Mouse (Mus musculus): ENCODE data around the gene Defa36. TPM values are rescaled to one million over a fixed set of nuclear protein-coding genes. Genes with fewer than 3 reads are reported as not detected.
"Not testable (repeated sequence)": the region's sequence is repeated elsewhere in the genome, so short reads cannot be mapped to it uniquely, and the experiment has no call there.

The Defa36 gene
- total RNA-seq (2021), result not detected

DNA sequence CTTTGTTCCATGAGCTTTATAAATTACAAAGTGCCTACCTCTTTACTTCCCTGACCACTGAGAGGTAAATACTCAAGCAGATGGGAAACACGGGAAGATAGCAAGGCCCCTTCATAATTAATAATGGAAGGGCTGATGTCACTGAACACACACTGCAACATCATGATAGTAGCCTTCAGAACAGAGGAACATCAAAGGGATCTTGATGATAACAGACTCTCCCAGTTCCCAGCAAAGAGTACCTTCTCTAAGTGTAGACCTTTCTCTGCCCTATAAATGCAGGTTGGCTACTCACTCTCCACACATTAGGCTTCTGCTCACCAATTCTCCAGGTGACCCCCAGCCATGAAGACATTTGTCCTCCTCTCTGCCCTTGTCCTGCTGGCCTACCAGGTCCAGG lies at the start of gene Defa36:
Gene Defa36 (plus strand): TSS at position 301 of the 400 bp plus-strand sequence.
- intact Hi-C loops (cut with DNase I); DNase-seq (ENCODE audit: low spot score): not testable (repeated sequence)

DNA sequence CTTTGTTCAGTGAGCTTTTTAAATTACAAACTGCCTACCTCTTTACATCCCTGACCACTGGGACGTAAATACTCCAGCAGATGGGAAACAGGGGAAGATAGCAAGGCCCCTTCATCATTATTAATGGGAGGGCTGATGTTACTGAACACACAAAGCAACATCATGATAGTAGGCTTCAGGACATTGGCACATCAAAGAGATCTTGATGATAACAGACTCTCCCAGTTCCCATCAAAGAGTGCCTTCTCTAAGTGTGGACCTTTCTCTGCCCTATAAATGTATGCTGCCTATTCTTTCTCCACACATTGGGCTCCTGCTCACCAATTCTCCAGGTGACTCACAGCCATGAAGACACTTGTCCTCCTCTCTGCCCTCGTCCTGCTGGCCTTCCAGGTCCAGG lies 49.0 kb upstream of the Defa36 start, which contains the start of gene Defa2:
Gene Defa2 (plus strand): TSS at position 301 of the 400 bp plus-strand sequence.
- DNase-seq (ENCODE audit: low spot score); intact Hi-C loops (cut with DNase I): not testable (repeated sequence)

DNA sequence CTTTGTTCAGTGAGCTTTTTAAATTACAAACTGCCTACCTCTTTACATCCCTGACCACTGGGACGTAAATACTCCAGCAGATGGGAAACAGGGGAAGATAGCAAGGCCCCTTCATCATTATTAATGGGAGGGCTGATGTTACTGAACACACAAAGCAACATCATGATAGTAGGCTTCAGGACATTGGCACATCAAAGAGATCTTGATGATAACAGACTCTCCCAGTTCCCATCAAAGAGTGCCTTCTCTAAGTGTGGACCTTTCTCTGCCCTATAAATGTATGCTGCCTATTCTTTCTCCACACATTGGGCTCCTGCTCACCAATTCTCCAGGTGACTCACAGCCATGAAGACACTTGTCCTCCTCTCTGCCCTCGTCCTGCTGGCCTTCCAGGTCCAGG lies 35.7 kb upstream of the Defa36 start, which contains the start of gene Defa33:
Gene Defa33 (plus strand): TSS at position 301 of the 400 bp plus-strand sequence.
- intact Hi-C loops (cut with DNase I); DNase-seq (ENCODE audit: low spot score): not testable (repeated sequence)

DNA sequence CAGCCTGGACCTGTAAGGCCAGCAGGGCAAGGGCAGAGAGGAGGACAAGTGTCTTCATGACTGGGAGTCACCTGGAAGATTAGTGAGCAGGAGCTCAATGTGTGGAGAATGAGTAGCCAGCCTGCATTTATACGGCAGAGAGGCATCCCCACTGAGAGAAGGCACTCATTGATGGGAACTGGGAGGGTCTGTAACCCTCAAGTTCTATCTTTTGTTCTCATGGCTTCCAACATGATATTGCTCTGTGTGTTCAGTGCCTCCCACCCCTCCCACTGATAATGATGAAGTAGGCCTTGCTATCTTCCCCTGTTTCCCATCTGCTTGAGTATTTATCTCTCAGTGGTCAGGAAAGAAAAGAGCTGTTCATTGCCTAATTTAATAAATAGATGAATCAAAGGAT lies 29.2 kb downstream of the Defa36 start, which contains the start of gene Gm7849:
Gene Gm7849 (minus strand): TSS at position 101 of the 400 bp plus-strand sequence.
- DNase-seq (ENCODE audit: low spot score); intact Hi-C loops (cut with DNase I): not testable (repeated sequence)

Other genes starting within 250 kb of the Defa36 start
- gene Defa31, start 235.8 kb upstream of the Defa36 start, total RNA-seq (2021), result not detected
- gene Gm15293, start 225.8 kb upstream of the Defa36 start, total RNA-seq (2021), result not detected
- gene Gm15292, start 177.7 kb upstream of the Defa36 start, total RNA-seq (2021), result not detected
- not detected for gene Defa27, start 111.9 kb upstream of the Defa36 start, total RNA-seq (2021)
- not detected for gene Defa29, start 100.4 kb upstream of the Defa36 start, total RNA-seq (2021)
- gene Defa2, start 48.9 kb upstream of the Defa36 start, total RNA-seq (2021), result not detected
- not detected for gene Defa33, start 35.6 kb upstream of the Defa36 start, total RNA-seq (2021)
- gene Gm7849, start 29.1 kb downstream of the Defa36 start, total RNA-seq (2021), result not detected
- not detected for gene Defa20, start 81.8 kb downstream of the Defa36 start, total RNA-seq (2021)
- not detected for gene Defa32, start 101.6 kb downstream of the Defa36 start, total RNA-seq (2021)
- gene Defa37, start 138.0 kb downstream of the Defa36 start, total RNA-seq (2021), result not detected
- gene Defa28, start 155.6 kb downstream of the Defa36 start, total RNA-seq (2021), result not detected
- gene Gm7861, start 167.1 kb downstream of the Defa36 start, total RNA-seq (2021), result not detected
- not detected for gene Defa26, start 190.8 kb downstream of the Defa36 start, total RNA-seq (2021)
- not detected for gene Defa17, start 228.4 kb downstream of the Defa36 start, total RNA-seq (2021)
- gene Defa34, start 238.4 kb downstream of the Defa36 start, total RNA-seq (2021), result not detected